Mouse (Mus musculus) ES-E14 (cell line): Measurements from ENCODE around the gene Rubcnl. TPM values are rescaled to one million over a fixed set of nuclear protein-coding genes. Genes with fewer than 3 reads are reported as not detected.

Source experiments
- DNase-seq: peaks from one replicate; pipeline ENCODE4 v3.0.0-alpha.2; 2013; ENCODE audit warnings: low read depth, low spot score
- H3K27ac ChIP-seq: 2 replicates; pipeline ENCODE4 v1.5.1; 2012; ENCODE audit warnings: low read depth, mild to moderate bottlenecking, low read length, moderate library complexity, mixed read lengths; ENCODE audit not compliant: poor library complexity, insufficient read depth, severe bottlenecking
- H3K36me3 ChIP-seq: 2 replicates; pipeline ENCODE4 v1.6.1; 2012; ENCODE audit warnings: mild to moderate bottlenecking, low read length, moderate library complexity, mixed read lengths; ENCODE audit not compliant: control insufficient read depth, poor library complexity, insufficient read depth, severe bottlenecking
- H3K4me1 ChIP-seq, 2 experiments: fragments of 150-350 bp in 1 of 2; sonication (generic) in 1 of 2; 2 replicates each; pipeline ENCODE4 v1.6.1; 2012; ENCODE audit warnings: low read length in 2 of 2, mild to moderate bottlenecking in 1 of 2, mixed read lengths in 1 of 2; ENCODE audit not compliant: control insufficient read depth in 2 of 2, insufficient read depth in 2 of 2, poor library complexity in 1 of 2
- H3K4me3 ChIP-seq, 2 experiments: fragments of 150-350 bp in 1 of 2; sonication (generic) in 1 of 2; 2 replicates each; pipeline ENCODE4 v1.5.1; 2012; ENCODE audit warnings: low read length in 2 of 2, low read depth in 1 of 2, mild to moderate bottlenecking in 1 of 2, mixed read lengths in 1 of 2; ENCODE audit not compliant: insufficient read depth in 1 of 2, poor library complexity in 1 of 2, severe bottlenecking in 1 of 2
- H3K9ac ChIP-seq: 2 replicates; pipeline ENCODE4 v1.6.1; 2012; ENCODE audit warnings: low read depth, mild to moderate bottlenecking, low read length, mixed read lengths; ENCODE audit not compliant: poor library complexity, insufficient read depth, severe bottlenecking
- H3K9me3 ChIP-seq: fragments of 150-350 bp; sonication (generic); 2 replicates; pipeline ENCODE4 v1.6.1; 2012; ENCODE audit warnings: low read depth, mild to moderate bottlenecking, low read length; ENCODE audit not compliant: control insufficient read depth, insufficient read depth
- CHD2 ChIP-seq: IDR thresholded peaks from 2 replicates; pipeline ENCODE4 v1.6.1; 2014; ENCODE audit warnings: mild to moderate bottlenecking, low read depth, low read length, inconsistent platforms
- HCFC1 ChIP-seq: IDR thresholded peaks from 2 replicates; pipeline ENCODE4 v1.6.1; 2012; ENCODE audit warnings: low read length, inconsistent platforms, borderline replicate concordance; ENCODE audit not compliant: insufficient read depth
- MAFK ChIP-seq: IDR thresholded peaks from 2 replicates; pipeline ENCODE4 v1.6.1; 2014; ENCODE audit warnings: mild to moderate bottlenecking, low read depth, low read length, inconsistent platforms; ENCODE audit not compliant: insufficient read depth
- ZC3H11A ChIP-seq: IDR thresholded peaks from 2 replicates; pipeline ENCODE4 v1.6.1; 2012; ENCODE audit warnings: low read depth, mild to moderate bottlenecking, inconsistent platforms, low read length, borderline replicate concordance
- ZNF384 ChIP-seq: IDR thresholded peaks from 2 replicates; pipeline ENCODE4 v1.6.1; 2012; ENCODE audit warnings: low read depth, low read length, inconsistent platforms
- in situ Hi-C, 2 experiments: fragments of 600-800 bp; cut with MboI; formaldehyde crosslinking; loops; one replicate each; pipeline ENCODE4 v1.15.1; 2025; ENCODE audit warnings: low sequenced_read_pairs in 2 of 2, inconsistent platforms in 1 of 2; ENCODE audit not compliant: unreplicated experiment in 2 of 2
- total RNA-seq: library from RNA; depleted of rRNA; stranded (reverse); fragments of 300-350 nt; gene quantifications from 2 replicates; pipeline ENCODE4 v1.2.3, GENCODE M21; 2012

Gene Rubcnl
- total RNA-seq, 1 experiment, result 0.09 TPM

GRCm38 (mm10) chr14:75064520-75064919 is 48.7 kb downstream of the Rubcnl start:
- TF ChIP-seq HCFC1, result no peak
- no peak for TF ChIP-seq MAFK
- TF ChIP-seq CHD2, result no peak
- no peak for TF ChIP-seq ZC3H11A
- TF ChIP-seq ZNF384, result no peak
- in situ Hi-C loops, result no loop called here
- Histone ChIP-seq H3K4me1 (no peaks in the 10 kb centered on the region), H3K36me3 (no peaks in the 10 kb centered on the region), H3K9ac (no peak overlapping the region), H3K27ac (no peak overlapping the region), H3K9me3 (no peaks in the 10 kb centered on the region), H3K4me3 (no peak overlapping the region)
- peak; percentile 54 for DNase-seq

GRCm38 (mm10) chr14:75065211-75065610 is 49.4 kb downstream of the Rubcnl start:
- Histone ChIP-seq H3K4me1 (no peaks in the 10 kb centered on the region), H3K9ac (no peak overlapping the region), H3K9me3 (no peaks in the 10 kb centered on the region), H3K4me3 (no peak overlapping the region), H3K36me3 (no peaks in the 10 kb centered on the region), H3K27ac (no peak overlapping the region)
- TF ChIP-seq MAFK (no peak), CHD2 (no peak), HCFC1 (no peak), ZC3H11A (no peak), ZNF384 (no peak)
- no peak for DNase-seq
- in situ Hi-C loops, result no loop called here

GRCm38 (mm10) chr14:75068430-75069112 is 52.7 kb downstream of the Rubcnl start:
- no peak overlapping the region for H3K27ac ChIP-seq
- no peak overlapping the region for H3K9ac ChIP-seq
- H3K4me1 ChIP-seq, result no peaks in the 10 kb centered on the region
- DNase-seq, result no peak
- in situ Hi-C loops, result no loop called here
- TF ChIP-seq HCFC1 (no peak), ZC3H11A (no peak), ZNF384 (no peak), MAFK (no peak), CHD2 (no peak)
- H3K4me3 ChIP-seq, result no peak overlapping the region
- H3K9me3 ChIP-seq, result no peaks in the 10 kb centered on the region
- no peaks in the 10 kb centered on the region for H3K36me3 ChIP-seq

- no peak overlapping the region for H3K4me3 ChIP-seq
- in situ Hi-C loops, result no loop called here
- no peaks in the 10 kb centered on the region for H3K36me3 ChIP-seq
- TF ChIP-seq HCFC1 (no peak), CHD2 (no peak), ZC3H11A (no peak), ZNF384 (no peak), MAFK (no peak)
- no peaks in the 10 kb centered on the region for H3K4me1 ChIP-seq
- H3K9ac ChIP-seq, result no peak overlapping the region
- no peak overlapping the region for H3K27ac ChIP-seq
- no peak for DNase-seq
- H3K9me3 ChIP-seq, result no peaks in the 10 kb centered on the region
Measured at GRCm38 (mm10) chr14:75069356-75069979, 53.6 kb downstream of the Rubcnl start.
